Mouse (Mus musculus): ENCODE measurements at regions not wholly inside any gene's neighbourhood (a gene's known extent, or its start where the extent isn't known, plus 50 kb on each side); places are given as distances from the start of the nearest gene placed in this dataset.

GRCm38 (mm10) chr14:24763275-24763812 lies 276.4 kb downstream of the Rps24 start:
- no peak for DNase-seq (ENCODE audit: low spot score)
- ATAC-seq (ENCODE audit: insufficient read depth, low read depth), result no peak
- Histone ChIP-seq H3K36me3 (replicated peaks; ENCODE audit: control insufficient read depth, insufficient read depth, low read length) (no peaks in the 10 kb centered on the region), H3K4me2 (ENCODE audit: low read depth, low read length) (no peak overlapping the region), H3K4me1 (ENCODE audit: control insufficient read depth, insufficient read depth) (peaks cover 6% of the 10 kb centered on the region), H3K27ac (ENCODE audit: low read depth) (no peak overlapping the region), H3K9me3 (replicated peaks; ENCODE audit: control insufficient read depth, low read length) (no peaks in the 10 kb centered on the region), H3K4me3 (ENCODE audit: low read depth, low read length) (no peak overlapping the region), H3K27me3 (ENCODE audit: control insufficient read depth, insufficient read depth, low read length) (no peaks in the 10 kb centered on the region), H3K9ac (replicated peaks; ENCODE audit: low read depth, low read length) (no peak overlapping the region)
- 56% methylated on average over 9 of the region's 9 CpGs for WGBS
- TF ChIP-seq EP300 (IDR thresholded peaks at IDR 0.05; ENCODE audit: low read depth) (no peak), CTCF (IDR thresholded peaks at IDR 0.05; ENCODE audit: low read depth) (no peak)

GRCm38 (mm10) chr14:24763845-24764244 lies 276.9 kb downstream of the Rps24 start:
- H3K27me3 ChIP-seq (ENCODE audit: control insufficient read depth, insufficient read depth, low read length), result no peaks in the 10 kb centered on the region
- H3K9ac ChIP-seq (replicated peaks; ENCODE audit: low read depth, low read length), result no peak overlapping the region
- H3K4me2 ChIP-seq (ENCODE audit: low read depth, low read length), result no peak overlapping the region
- TF ChIP-seq EP300 (IDR thresholded peaks at IDR 0.05; ENCODE audit: low read depth) (no peak), CTCF (IDR thresholded peaks at IDR 0.05; ENCODE audit: low read depth) (no peak)
- no peaks in the 10 kb centered on the region for H3K36me3 ChIP-seq (replicated peaks; ENCODE audit: control insufficient read depth, insufficient read depth, low read length)
- H3K4me3 ChIP-seq (ENCODE audit: low read depth, low read length), result no peak overlapping the region
- H3K9me3 ChIP-seq (replicated peaks; ENCODE audit: control insufficient read depth, low read length), result no peaks in the 10 kb centered on the region
- peaks cover 1% of the 10 kb centered on the region; the same call in 1 of the 2 replicates for H3K4me1 ChIP-seq (ENCODE audit: control insufficient read depth, insufficient read depth)
- 43% methylated on average over 7 of the region's 7 CpGs for WGBS
- peak; percentile 36; the same call in 1 of the 2 replicates for ATAC-seq (ENCODE audit: insufficient read depth, low read depth)
- no peak overlapping the region for H3K27ac ChIP-seq (ENCODE audit: low read depth)
- DNase-seq (ENCODE audit: low spot score), result peak; percentile 23

- Histone ChIP-seq H3K4me2 (ENCODE audit: low read depth, low read length) (no peak overlapping the region), H3K9ac (replicated peaks; ENCODE audit: low read depth, low read length) (no peak overlapping the region), H3K27me3 (ENCODE audit: control insufficient read depth, insufficient read depth, low read length) (no peaks in the 10 kb centered on the region), H3K4me3 (ENCODE audit: low read depth, low read length) (no peak overlapping the region), H3K36me3 (replicated peaks; ENCODE audit: control insufficient read depth, insufficient read depth, low read length) (no peaks in the 10 kb centered on the region), H3K9me3 (replicated peaks; ENCODE audit: control insufficient read depth, low read length) (no peaks in the 10 kb centered on the region), H3K4me1 (ENCODE audit: control insufficient read depth, insufficient read depth) (no peaks in the 10 kb centered on the region; the same call in 1 of the 2 replicates), H3K27ac (ENCODE audit: low read depth) (no peak overlapping the region)
- TF ChIP-seq CTCF (IDR thresholded peaks at IDR 0.05; ENCODE audit: low read depth) (no peak), EP300 (IDR thresholded peaks at IDR 0.05; ENCODE audit: low read depth) (no peak)
- 67% methylated on average over 3 of the region's 3 CpGs for WGBS
- DNase-seq (ENCODE audit: low spot score), result no peak
- no peak for ATAC-seq (ENCODE audit: insufficient read depth, low read depth)
Measured at GRCm38 (mm10) chr14:24766260-24766659, 279.3 kb downstream of the Rps24 start.

- Histone ChIP-seq H3K36me3 (replicated peaks; ENCODE audit: control insufficient read depth, insufficient read depth, low read length) (no peaks in the 10 kb centered on the region), H3K27me3 (ENCODE audit: control insufficient read depth, insufficient read depth, low read length) (no peaks in the 10 kb centered on the region), H3K4me1 (ENCODE audit: control insufficient read depth, insufficient read depth) (no peaks in the 10 kb centered on the region; the same call in 1 of the 2 replicates), H3K27ac (ENCODE audit: low read depth) (no peak overlapping the region), H3K4me2 (ENCODE audit: low read depth, low read length) (no peak overlapping the region), H3K4me3 (ENCODE audit: low read depth, low read length) (no peak overlapping the region), H3K9ac (replicated peaks; ENCODE audit: low read depth, low read length) (no peak overlapping the region), H3K9me3 (replicated peaks; ENCODE audit: control insufficient read depth, low read length) (no peaks in the 10 kb centered on the region)
- TF ChIP-seq EP300 (IDR thresholded peaks at IDR 0.05; ENCODE audit: low read depth) (no peak), CTCF (IDR thresholded peaks at IDR 0.05; ENCODE audit: low read depth) (no peak)
- ATAC-seq (ENCODE audit: insufficient read depth, low read depth), result no peak
- 66% methylated on average over 2 of the region's 2 CpGs for WGBS
- DNase-seq (ENCODE audit: low spot score), result no peak
Measured at GRCm38 (mm10) chr14:24766690-24767089, 279.8 kb downstream of the Rps24 start.

- Histone ChIP-seq H3K4me3 (ENCODE audit: low read depth, low read length) (no peak overlapping the region), H3K9me3 (replicated peaks; ENCODE audit: control insufficient read depth, low read length) (no peaks in the 10 kb centered on the region), H3K4me1 (ENCODE audit: control insufficient read depth, insufficient read depth) (no peaks in the 10 kb centered on the region; the same call in 1 of the 2 replicates), H3K27me3 (ENCODE audit: control insufficient read depth, insufficient read depth, low read length) (no peaks in the 10 kb centered on the region), H3K27ac (ENCODE audit: low read depth) (no peak overlapping the region), H3K36me3 (replicated peaks; ENCODE audit: control insufficient read depth, insufficient read depth, low read length) (no peaks in the 10 kb centered on the region), H3K9ac (replicated peaks; ENCODE audit: low read depth, low read length) (no peak overlapping the region), H3K4me2 (ENCODE audit: low read depth, low read length) (no peak overlapping the region)
- DNase-seq (ENCODE audit: low spot score) (no peak), ATAC-seq (ENCODE audit: insufficient read depth, low read depth) (no peak)
- 75% methylated on average over 5 of the region's 5 CpGs for WGBS
- TF ChIP-seq CTCF (IDR thresholded peaks at IDR 0.05; ENCODE audit: low read depth) (no peak), EP300 (IDR thresholded peaks at IDR 0.05; ENCODE audit: low read depth) (no peak)
Measured at GRCm38 (mm10) chr14:24767316-24767715, 280.4 kb downstream of the Rps24 start.

GRCm38 (mm10) chr14:24767964-24768363 lies 281.0 kb downstream of the Rps24 start:
- ATAC-seq (ENCODE audit: insufficient read depth, low read depth) (no peak), DNase-seq (ENCODE audit: low spot score) (no peak)
- no peak overlapping the region for H3K4me3 ChIP-seq (ENCODE audit: low read depth, low read length)

More at GRCm38 (mm10) chr14:24767964-24768363, 281.0 kb downstream of the Rps24 start:
- TF ChIP-seq EP300 (IDR thresholded peaks at IDR 0.05; ENCODE audit: low read depth) (no peak), CTCF (IDR thresholded peaks at IDR 0.05; ENCODE audit: low read depth) (no peak)
- no peaks in the 10 kb centered on the region for H3K9me3 ChIP-seq (replicated peaks; ENCODE audit: control insufficient read depth, low read length)
- no peaks in the 10 kb centered on the region; the same call in 1 of the 2 replicates for H3K4me1 ChIP-seq (ENCODE audit: control insufficient read depth, insufficient read depth)
- no peak overlapping the region for H3K4me2 ChIP-seq (ENCODE audit: low read depth, low read length)
- 76% methylated on average over 5 of the region's 5 CpGs for WGBS
- no peak overlapping the region for H3K9ac ChIP-seq (replicated peaks; ENCODE audit: low read depth, low read length)
- no peak overlapping the region for H3K27ac ChIP-seq (ENCODE audit: low read depth)
- H3K36me3 ChIP-seq (replicated peaks; ENCODE audit: control insufficient read depth, insufficient read depth, low read length), result no peaks in the 10 kb centered on the region
- no peaks in the 10 kb centered on the region for H3K27me3 ChIP-seq (ENCODE audit: control insufficient read depth, insufficient read depth, low read length)
